Comparison of ENCODE assay signal across 8 mouse cellular contexts in the genomic region with DNA sequence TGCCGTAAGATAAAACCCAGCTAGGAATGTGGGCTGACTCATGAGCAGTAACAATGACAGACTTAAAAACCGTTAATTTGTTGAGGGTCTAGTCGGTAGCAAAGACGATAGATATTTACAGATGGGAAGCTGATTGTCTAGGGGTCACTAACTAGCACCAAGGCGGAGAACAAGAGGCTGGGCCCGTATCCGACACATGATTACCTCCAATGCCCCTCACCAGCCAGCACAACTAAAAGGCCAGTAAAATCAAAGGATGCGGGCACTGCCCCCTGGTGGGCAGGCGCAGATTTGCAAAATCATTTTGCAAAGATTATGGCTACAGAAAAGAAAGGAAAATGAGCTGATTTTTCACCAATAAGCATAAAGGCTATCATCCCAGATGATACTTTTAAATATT.
DNase-seq lines count a peak whose midpoint lies in the region; ATAC-seq and TF ChIP-seq lines count a peak whose summit lies in the region.

No protein-coding gene starts in this region.

- H3K9ac ChIP-seq in forebrain, embryonic 13.5 days = no peak overlapping the region

- H3K4me2 ChIP-seq in myocyte (ENCODE audit: low read depth) = peak overlapping the region; percentile 61
- H3K4me2 ChIP-seq in forebrain, embryonic 13.5 days = no peak overlapping the region

- no peaks in the 10 kb centered on the region for H3K79me2 ChIP-seq in myocyte (ENCODE audit: control insufficient read depth, insufficient read depth)

- intact Hi-C loops in heart, postnatal 25 days (cut with DNase I) = no loop called here

- H3K27me3 ChIP-seq in myocyte (ENCODE audit: control insufficient read depth, insufficient read depth, insufficient read length) = no peaks in the 10 kb centered on the region
- H3K27me3 ChIP-seq in forebrain, embryonic 13.5 days = no peaks in the 10 kb centered on the region

- TF ChIP-seq POLR2A in myocyte (IDR thresholded peaks at IDR 0.05; ENCODE audit: insufficient read length, low read depth) = no peak

- H3K27ac ChIP-seq in layer of hippocampus, adult 2 months = no peak overlapping the region
- H3K27ac ChIP-seq in forebrain, embryonic 13.5 days = no peak overlapping the region

- H3K9me3 ChIP-seq in forebrain, embryonic 13.5 days (replicated peaks) = no peaks in the 10 kb centered on the region

- WGBS in forebrain, embryonic 13.5 days = 41% methylated on average over 9 of the region's 9 CpGs

- TF ChIP-seq CTCF in layer of hippocampus, adult 2 months (conservative IDR thresholded peaks at IDR 0.05) = peak; percentile 90

- H3K4me1 ChIP-seq in forebrain, embryonic 13.5 days = no peaks in the 10 kb centered on the region

- H3ac ChIP-seq in myocyte (ENCODE audit: control insufficient read depth, insufficient read length) = no peak overlapping the region

- H3K4me3 ChIP-seq in layer of hippocampus, adult 2 months = no peak overlapping the region
- H3K4me3 ChIP-seq in myocyte = no peak overlapping the region
- no peak overlapping the region for H3K4me3 ChIP-seq in forebrain, embryonic 13.5 days

- peak; percentile 92 for DNase-seq in heart, adult 11 months
- DNase-seq in heart, postnatal 25 days (ENCODE audit: low spot score) = no peak
- DNase-seq in 3134 (ENCODE audit: extremely low read depth, insufficient read length, low spot score) = peak; percentile 30
- peak; percentile 63 for DNase-seq in Muller cell, postnatal 12 days (ENCODE audit: inconsistent ontology term)
- DNase-seq in fibroblast of lung, adult 2 months (ENCODE audit: low read depth) = peak; percentile 36
- DNase-seq in layer of hippocampus, adult 2 months (ENCODE audit: low spot score in 2 of 2) = peak; percentile 29 to 75

- no peak for ATAC-seq in forebrain, embryonic 13.5 days

- H3K36me3 ChIP-seq in myocyte (ENCODE audit: control insufficient read depth, insufficient read depth) = no peaks in the 10 kb centered on the region
- no peaks in the 10 kb centered on the region for H3K36me3 ChIP-seq in forebrain, embryonic 13.5 days (ENCODE audit: poor library complexity, severe bottlenecking)

TF ChIP-seq in myocyte, 11 proteins besides CTCF, POLR2A, EP300 and RAD21:
- TF ChIP-seq TCF3 (IDR thresholded peaks at IDR 0.05; ENCODE audit: insufficient read length, low read depth) (no peak), MYOG (IDR thresholded peaks at IDR 0.05; ENCODE audit: control insufficient read depth in 1 of 3, insufficient read depth in 1 of 3, insufficient read length in 2 of 3, low read depth in 2 of 3) (no peak), E2F4 (IDR thresholded peaks at IDR 0.05; ENCODE audit: insufficient read depth) (no peak), CEBPB (IDR thresholded peaks at IDR 0.05; ENCODE audit: insufficient read depth, poor library complexity, severe bottlenecking) (0 out of 2 replicates have a peak, but pooled peaks have one; percentile 2), USF1 (IDR thresholded peaks at IDR 0.05; ENCODE audit: low read depth) (no peak)
